Mouse (Mus musculus): ENCODE results near the gene Cped1.

DNA sequence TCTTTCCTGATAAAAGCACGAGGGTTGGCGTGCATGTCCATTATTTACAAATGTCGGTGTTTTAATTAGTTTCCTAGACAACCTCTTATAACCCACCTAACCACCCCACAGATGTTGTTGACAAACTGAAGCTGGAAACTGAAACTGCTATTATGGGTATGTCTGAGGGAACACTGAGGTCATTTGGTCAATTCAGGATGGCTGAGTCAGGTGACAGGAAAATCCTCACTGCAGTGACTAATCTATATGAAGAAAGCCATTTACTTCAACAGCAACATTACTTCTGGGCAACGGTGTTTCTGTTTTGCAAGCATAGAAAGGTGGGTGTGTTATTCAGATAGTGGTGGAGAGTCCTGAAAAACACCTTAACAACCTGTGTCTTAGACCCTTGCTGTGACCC, 12.4 kb downstream of the Cped1 start:
- TF ChIP-seq CTCF (IDR thresholded peaks at IDR 0.05; ENCODE audit: low read depth) (no peak), EP300 (optimal IDR thresholded peaks at IDR 0.05) (no peak)
